ENCODE assay signal across 9 mouse cellular contexts in the genomic region with DNA sequence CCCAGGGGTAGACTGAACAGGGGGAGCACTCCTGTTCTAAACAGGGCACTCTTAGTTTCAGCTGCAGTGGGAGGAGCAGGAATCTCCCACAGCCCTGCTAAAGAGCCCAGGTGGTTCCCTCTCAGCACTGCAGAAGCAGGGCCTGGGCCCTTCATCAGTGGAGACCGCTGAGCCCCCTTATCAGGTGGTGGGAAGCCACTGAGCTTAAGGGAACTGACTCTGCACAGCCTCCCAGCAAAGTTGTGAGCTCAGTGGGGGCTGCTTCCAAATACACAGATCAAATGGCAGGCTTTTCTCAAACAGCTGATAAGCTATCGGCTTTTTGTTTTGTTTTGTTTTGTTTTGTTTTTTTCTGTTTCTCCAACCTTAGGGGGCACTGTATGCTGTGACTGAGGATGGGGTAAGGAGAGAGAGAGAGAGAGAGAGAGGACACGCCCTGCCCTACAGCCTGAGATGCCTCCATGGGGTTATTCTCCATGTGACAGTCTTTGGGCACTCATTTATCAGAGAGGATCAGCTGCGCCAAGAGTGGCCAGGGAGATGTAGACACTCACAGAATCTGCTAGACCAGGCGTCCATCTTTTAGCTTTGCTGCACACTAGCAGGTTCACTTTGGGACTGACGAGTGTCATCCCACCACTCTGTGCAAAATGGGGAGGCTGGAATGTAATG.
A peak's percentile ranks its signal among the peaks of the same experiment; 100 is the strongest.
DNase-seq lines count a peak whose midpoint lies in the region; ATAC-seq and TF ChIP-seq lines count a peak whose summit lies in the region.
"Had no signal": no experiment of that assay in that cellular context is flagged by ENCODE, and none has a peak within 500 bp of the region (broad histone marks: within the 10 kb centered on the region; RNA-seq: fewer than 3 reads in every experiment).

No protein-coding gene starts in this region.

- H3K9me3 ChIP-seq in heart, embryonic 16.5 days (replicated peaks; ENCODE audit: control insufficient read depth, low read length): no peaks in the 10 kb centered on the region
- no peaks in the 10 kb centered on the region for H3K9me3 ChIP-seq in hindbrain, embryonic 13.5 days
- H3K9me3 ChIP-seq in midbrain, embryonic 16.5 days (replicated peaks; ENCODE audit: control insufficient read depth, low read length, poor library complexity, severe bottlenecking): no peaks in the 10 kb centered on the region

- peak overlapping the region; percentile 64 for H3K4me3 ChIP-seq in heart, embryonic 16.5 days (ENCODE audit: low read length)
- peak overlapping the region; percentile 94 for H3K4me3 ChIP-seq in cerebellum, adult 2 months (replicated peaks; ENCODE audit: insufficient read depth, low read depth, low read length)
- H3K4me3 ChIP-seq in hindbrain, embryonic 13.5 days: peak overlapping the region; percentile 51; the same call in 1 of the 2 replicates
- no peak overlapping the region for H3K4me3 ChIP-seq in midbrain, embryonic 16.5 days (ENCODE audit: low read depth, low read length)

- no peaks in the 10 kb centered on the region for H3K27me3 ChIP-seq in heart, embryonic 16.5 days (ENCODE audit: control insufficient read depth, insufficient read depth, low read length)
- no peaks in the 10 kb centered on the region for H3K27me3 ChIP-seq in cerebellum, adult 2 months (ENCODE audit: control insufficient read depth, insufficient read depth, low read length)
- H3K27me3 ChIP-seq in hindbrain, embryonic 13.5 days: peaks cover 41% of the 10 kb centered on the region
- H3K27me3 ChIP-seq in midbrain, embryonic 16.5 days (ENCODE audit: control insufficient read depth, insufficient read depth, low read depth, low read length): 0 out of 2 replicates have a peak, but pooled peaks cover 3% of the 10 kb centered on the region

- H3K4me1 ChIP-seq in heart, embryonic 16.5 days (ENCODE audit: control insufficient read depth, insufficient read depth, low read length): peaks cover 36% of the 10 kb centered on the region
- H3K4me1 ChIP-seq in cerebellum, adult 2 months (ENCODE audit: control insufficient read depth, insufficient read depth, low read length): peaks cover 21% of the 10 kb centered on the region; the same call in 1 of the 2 replicates
- H3K4me1 ChIP-seq in hindbrain, embryonic 13.5 days (replicated peaks): peaks cover 48% of the 10 kb centered on the region
- H3K4me1 ChIP-seq in midbrain, embryonic 16.5 days (ENCODE audit: control insufficient read depth, insufficient read depth, low read length): peaks cover 11% of the 10 kb centered on the region; the same call in 1 of the 2 replicates

- H3K36me3 ChIP-seq in heart, embryonic 16.5 days (ENCODE audit: control insufficient read depth, insufficient read depth): no peaks in the 10 kb centered on the region
- no peaks in the 10 kb centered on the region for H3K36me3 ChIP-seq in hindbrain, embryonic 13.5 days
- no peaks in the 10 kb centered on the region for H3K36me3 ChIP-seq in midbrain, embryonic 16.5 days (ENCODE audit: control insufficient read depth, insufficient read depth, low read length)

- TF ChIP-seq CTCF in cerebellum, adult 2 months (IDR thresholded peaks at IDR 0.05; ENCODE audit: borderline replicate concordance, insufficient read depth, low read depth, low read length): no peak

- peak overlapping the region; percentile 99 for H3K4me2 ChIP-seq in heart, embryonic 16.5 days (ENCODE audit: low read depth, low read length)
- H3K4me2 ChIP-seq in hindbrain, embryonic 13.5 days: peak overlapping the region; percentile 95
- H3K4me2 ChIP-seq in midbrain, embryonic 16.5 days (ENCODE audit: low read length): peak overlapping the region; percentile 97

- peak; percentile 33 for ATAC-seq in heart, embryonic 16.5 days (replicated peaks; ENCODE audit: extremely low read depth, insufficient read depth, low FRiP score)
- ATAC-seq in hindbrain, embryonic 13.5 days (ENCODE audit: low FRiP score): no peak
- no peak for ATAC-seq in midbrain, embryonic 16.5 days
- no peak for ATAC-seq in activated CD4-positive, CD25-positive, alpha-beta regulatory T cell, adult 4 months

- 62% methylated on average over 6 of the region's 6 CpGs for WGBS in heart, embryonic 16.5 days
- WGBS in cerebellum, adult 2 months: 9% methylated on average over 6 of the region's 6 CpGs
- WGBS in hindbrain, embryonic 13.5 days: 72% methylated on average over 6 of the region's 6 CpGs
- WGBS in midbrain, embryonic 16.5 days: 61% methylated on average over 6 of the region's 6 CpGs

- H3K27ac ChIP-seq in heart, embryonic 16.5 days (ENCODE audit: low read length): peak overlapping the region; percentile 56
- peak overlapping the region; percentile 92 for H3K27ac ChIP-seq in cerebellum, adult 2 months (ENCODE audit: insufficient read depth, low read length)
- no peak overlapping the region for H3K27ac ChIP-seq in hindbrain, embryonic 13.5 days
- H3K27ac ChIP-seq in midbrain, embryonic 16.5 days (ENCODE audit: low read length): no peak overlapping the region

- peak; percentile 23; the same call in 1 of the 2 replicates for TF ChIP-seq POLR2A in cerebellum, adult 2 months (IDR thresholded peaks at IDR 0.05; ENCODE audit: borderline replicate concordance, insufficient read depth, low read length)

- no peak for DNase-seq in heart, adult 18-20 months
- DNase-seq in cerebellum, adult 2 months: peak; percentile 39
- DNase-seq in layer of hippocampus, adult 8-10 months (ENCODE audit: low spot score in 2 of 2): no peak
- no peak for DNase-seq in heart, postnatal 36 days
- DNase-seq: kidney, adult 11 months had no signal

- peak overlapping the region; percentile 59; the same call in 1 of the 2 replicates for H3K9ac ChIP-seq in heart, embryonic 16.5 days (ENCODE audit: low read length)
- H3K9ac ChIP-seq in hindbrain, embryonic 13.5 days: no peak overlapping the region
- H3K9ac ChIP-seq in midbrain, embryonic 16.5 days (ENCODE audit: low read depth, low read length): no peak overlapping the region

- intact Hi-C loops in heart, postnatal 36 days (cut with DNase I): no loop called here

Comparison
In these comparisons a context has a peak if more than half of its experiments do, and no peak if none do; other contexts are left out.
1. H3K27ac ChIP-seq: peak in heart, embryonic 16.5 days (single experiment) and cerebellum, adult 2 months (single experiment); none in hindbrain, embryonic 13.5 days (single experiment) and midbrain, embryonic 16.5 days (single experiment).
2. DNase-seq: peak in cerebellum, adult 2 months (2 of 2); none in heart, adult 18-20 months (0 of 2), layer of hippocampus, adult 8-10 months (0 of 2) and heart, postnatal 36 days (0 of 2).
3. Peak in every context shown above with its lines, with median percentiles within 50 percentile points of each other: H3K4me2 ChIP-seq.